Mouse (Mus musculus) small intestine, adult 2 months (tissue): ENCODE data around the gene Usp44.

Source experiments
- CTCF ChIP-seq: fragments of 200-500 bp; IDR thresholded peaks from 2 replicates; pipeline ENCODE4 v1.5.1; 2012; ENCODE audit warnings: low read depth, mild to moderate bottlenecking, control low read depth, inconsistent platforms, low read length, moderate library complexity, mixed read lengths; ENCODE audit not compliant: insufficient replicate concordance, insufficient read length; ENCODE audit errors: extremely low read depth
- POLR2A ChIP-seq: fragments of 200-500 bp; IDR thresholded peaks from 2 replicates; pipeline ENCODE4 v1.6.1; 2012; ENCODE audit warnings: low read depth, mild to moderate bottlenecking, control low read depth, inconsistent platforms, low read length, moderate library complexity

DNA sequence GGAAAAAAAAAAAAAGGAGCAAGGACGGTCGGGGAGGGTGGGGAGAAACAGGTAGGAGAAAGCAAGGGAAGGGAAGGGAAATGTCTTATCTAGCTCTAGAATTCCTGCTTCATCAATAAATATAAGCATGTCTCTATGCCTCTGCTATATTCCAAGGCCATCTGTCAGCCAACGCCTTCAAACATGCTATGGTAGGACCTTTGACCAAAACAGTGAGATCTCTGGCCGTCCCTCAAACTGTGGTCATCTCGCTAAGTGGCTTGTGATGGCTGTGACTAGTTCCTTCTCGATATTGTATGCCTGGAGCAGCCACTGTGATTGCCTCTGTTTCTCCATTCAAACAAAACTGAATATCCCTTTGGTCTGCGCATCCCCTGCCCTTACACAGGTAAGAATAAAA, 19.3 kb upstream of the Usp44 start:
- TF ChIP-seq CTCF (no peak), POLR2A (no peak)
